Mouse (Mus musculus) limb, embryonic 11.5 days (tissue): ENCODE data around the gene Foxd3. TPM values are rescaled to one million over a fixed set of nuclear protein-coding genes. Genes with fewer than 3 reads are reported as not detected.

Source experiments
- ATAC-seq: fragments of 200-750 bp; cut with Nextera tagmentation; 2 replicates; pipeline ENCODE4 v1.8.0; 2017; ENCODE audit warnings: low read depth; ENCODE audit not compliant: insufficient number of reproducible peaks, low FRiP score, low TSS enrichment
- DNase-seq: peaks from one replicate; pipeline ENCODE4 v3.0.0-alpha.2; 2015; ENCODE audit warnings: low spot score
- H3K27ac ChIP-seq: fragments of 300-500 bp; sonication (generic); replicated peaks from 2 replicates; pipeline ENCODE4 v1.5.1; 2014; ENCODE audit warnings: low read depth, mild to moderate bottlenecking, low read length
- H3K27me3 ChIP-seq: fragments of 300-500 bp; sonication (generic); 2 replicates; pipeline ENCODE4 v1.6.1; 2014; ENCODE audit warnings: mild to moderate bottlenecking, low read length, mixed read lengths; ENCODE audit not compliant: control insufficient read depth, insufficient read depth
- H3K36me3 ChIP-seq: fragments of 300-500 bp; sonication (generic); 2 replicates; pipeline ENCODE4 v1.6.1; 2014; ENCODE audit warnings: mild to moderate bottlenecking, low read length, moderate library complexity, mixed read lengths; ENCODE audit not compliant: control insufficient read depth, insufficient read depth
- H3K4me1 ChIP-seq: fragments of 300-500 bp; sonication (generic); 2 replicates; pipeline ENCODE4 v1.6.1; 2014; ENCODE audit warnings: low read length, mixed read lengths; ENCODE audit not compliant: control insufficient read depth, insufficient read depth
- H3K4me2 ChIP-seq: fragments of 300-500 bp; sonication (generic); 2 replicates; pipeline ENCODE4 v1.6.1; 2014; ENCODE audit warnings: low read depth, mild to moderate bottlenecking, moderate library complexity; ENCODE audit not compliant: severe bottlenecking
- H3K4me3 ChIP-seq: fragments of 300-500 bp; sonication (generic); 2 replicates; pipeline ENCODE4 v1.5.1; 2014; ENCODE audit warnings: low read depth, low read length
- H3K9ac ChIP-seq: fragments of 300-500 bp; sonication (generic); 2 replicates; pipeline ENCODE4 v1.6.1; 2014; ENCODE audit warnings: mild to moderate bottlenecking, low read length
- H3K9me3 ChIP-seq: fragments of 300-500 bp; sonication (generic); 2 replicates; pipeline ENCODE4 v1.6.1; 2016; ENCODE audit warnings: low read length; ENCODE audit not compliant: control insufficient read depth
- WGBS: fragments of 180-500 bp; shearing (Covaris S2); extraction: QIAGEN DNeasy Blood & Tissue Kit; methylation state at CpG from one replicate; pipeline ENCODE4 v1.1.7; 2014; 5-methylcytosine and 5-hydroxymethylcytosine counted together
- polyA plus RNA-seq: library from polyadenylated mRNA; unstranded; fragments of >200 nt; fragmentation: Nextera tagmentation; extraction: Ambion mirVana; gene quantifications from 2 replicates; pipeline ENCODE4 v1.2.1, GENCODE M21; 2014

The Foxd3 gene
- polyA plus RNA-seq, 1 experiment from 2014 or later: 0.44 TPM

DNA sequence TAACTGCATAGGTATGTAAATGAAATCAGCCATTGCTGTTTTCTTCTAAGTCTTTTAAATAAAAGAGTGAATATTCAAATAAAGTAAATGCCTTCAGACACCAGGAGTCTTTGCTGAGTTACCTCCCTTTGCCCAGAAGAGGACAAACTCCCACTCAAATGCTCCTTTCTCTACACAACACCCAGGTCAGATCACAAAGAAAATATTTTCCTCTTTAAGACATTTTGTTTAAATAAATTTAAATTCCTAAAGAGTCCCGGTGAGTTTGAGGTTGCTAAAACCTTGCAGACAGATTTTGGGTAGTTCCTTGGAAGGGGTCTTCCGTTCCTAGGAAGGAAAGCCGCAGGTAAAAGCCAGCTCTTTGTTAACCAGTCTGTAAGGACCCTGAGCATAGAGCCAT is 14.2 kb upstream of the Foxd3 start:
- H3K9me3 ChIP-seq: no peaks in the 10 kb centered on the region
- ATAC-seq (no peak), DNase-seq (no peak)
- no peak overlapping the region for H3K4me3 ChIP-seq
- no peak overlapping the region for H3K4me2 ChIP-seq
- H3K27me3 ChIP-seq: 0 out of 2 replicates have a peak, but pooled peaks cover 2% of the 10 kb centered on the region
- H3K9ac ChIP-seq: no peak overlapping the region
- no peaks in the 10 kb centered on the region for H3K36me3 ChIP-seq
- no peak overlapping the region for H3K27ac ChIP-seq
- H3K4me1 ChIP-seq: no peaks in the 10 kb centered on the region
- 37% methylated on average over 3 of the region's 3 CpGs for WGBS

DNA sequence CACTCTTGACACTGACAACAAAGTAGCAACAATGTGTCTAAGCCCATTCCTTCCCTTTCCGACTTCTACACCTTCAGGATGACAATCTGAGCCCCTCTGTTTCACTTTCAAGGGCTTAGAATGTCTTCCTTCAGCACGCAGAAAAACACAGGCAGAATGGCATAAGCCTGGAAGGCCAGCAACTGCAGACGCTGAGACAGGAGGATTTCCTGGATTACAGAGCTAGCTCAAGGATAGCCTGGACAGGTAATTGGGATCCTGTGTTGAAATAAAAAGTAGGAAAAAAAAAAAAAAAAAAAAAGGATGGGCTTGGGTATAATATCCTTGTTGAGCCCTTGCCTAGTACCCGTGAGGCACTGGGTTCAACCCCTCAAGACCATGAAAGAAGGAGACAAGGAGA is 10.5 kb upstream of the Foxd3 start:
- no peak overlapping the region for H3K4me2 ChIP-seq
- no peak overlapping the region for H3K9ac ChIP-seq
- DNase-seq (no peak), ATAC-seq (no peak)
- peaks cover 28% of the 10 kb centered on the region for H3K27me3 ChIP-seq
- no peaks in the 10 kb centered on the region for H3K4me1 ChIP-seq
- H3K36me3 ChIP-seq: no peaks in the 10 kb centered on the region
- no peak overlapping the region for H3K4me3 ChIP-seq
- no peak overlapping the region for H3K27ac ChIP-seq
- no peaks in the 10 kb centered on the region for H3K9me3 ChIP-seq
- WGBS: 85% methylated on average over 4 of the region's 4 CpGs

GRCm38 (mm10) chr4:99650088-99650944 is 5.8 kb upstream of the Foxd3 start:
- 2% methylated on average over 44 of the region's 44 CpGs for WGBS
- Histone ChIP-seq H3K9ac (no peak overlapping the region), H3K4me1 (no peaks in the 10 kb centered on the region; the same call in 1 of the 2 replicates), H3K4me3 (no peak overlapping the region), H3K4me2 (no peak overlapping the region), H3K27me3 (peaks cover 69% of the 10 kb centered on the region), H3K27ac (no peak overlapping the region), H3K9me3 (no peaks in the 10 kb centered on the region), H3K36me3 (no peaks in the 10 kb centered on the region)
- peak; percentile 55 for DNase-seq
- ATAC-seq: no peak

DNA sequence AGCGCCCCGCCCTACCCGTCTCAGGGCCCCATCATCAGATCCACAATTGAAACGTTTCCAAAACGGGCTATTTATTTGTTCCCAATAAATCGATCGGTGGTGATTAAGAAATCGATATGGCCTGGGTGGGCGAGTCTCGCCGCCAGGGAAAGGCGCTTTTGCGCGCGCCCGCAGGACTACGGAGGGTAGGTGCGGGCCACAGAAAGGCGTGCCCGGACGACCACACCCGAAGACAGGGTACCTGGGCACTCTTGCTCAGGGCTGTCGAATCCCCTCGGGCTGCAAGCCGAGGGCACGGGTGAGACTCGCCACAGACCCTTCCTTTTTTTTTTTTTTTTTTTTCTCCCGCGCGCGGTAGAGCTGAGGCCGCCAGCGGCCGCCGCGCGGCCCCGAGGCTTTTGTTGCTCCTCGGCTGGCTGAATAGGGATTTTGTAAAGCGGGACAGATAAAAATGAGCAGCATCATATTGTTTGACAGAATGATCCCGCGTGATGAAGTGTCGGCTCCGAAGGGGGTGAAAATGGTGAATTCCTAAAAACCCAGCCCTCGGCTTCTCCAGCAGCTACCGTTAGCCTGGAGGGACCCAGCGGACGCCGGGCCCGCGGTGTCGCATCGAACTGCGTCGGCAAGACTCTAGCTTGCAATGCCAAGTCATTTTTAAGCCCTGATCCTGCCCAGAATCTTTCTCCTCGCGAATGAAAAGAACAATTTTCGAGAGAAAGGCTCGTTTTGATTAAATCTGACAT is 5.0 kb upstream of the Foxd3 start:
- Histone ChIP-seq H3K4me3 (peak overlapping the region; percentile 15; the same call in 1 of the 2 replicates), H3K27me3 (peaks cover 76% of the 10 kb centered on the region), H3K9ac (no peak overlapping the region), H3K36me3 (no peaks in the 10 kb centered on the region), H3K4me2 (peak overlapping the region; percentile 32; the same call in 1 of the 2 replicates), H3K27ac (no peak overlapping the region), H3K9me3 (no peaks in the 10 kb centered on the region), H3K4me1 (no peaks in the 10 kb centered on the region; the same call in 1 of the 2 replicates)
- 2% methylated on average over 57 of the region's 59 CpGs for WGBS
- DNase-seq (peak; percentile 76), ATAC-seq (no peak)

GRCm38 (mm10) chr4:99651823-99652450 is 4.2 kb upstream of the Foxd3 start:
- ATAC-seq: no peak
- Histone ChIP-seq H3K27ac (no peak overlapping the region), H3K4me2 (no peak overlapping the region), H3K4me1 (no peaks in the 10 kb centered on the region; the same call in 1 of the 2 replicates), H3K4me3 (no peak overlapping the region), H3K27me3 (peaks cover 84% of the 10 kb centered on the region), H3K36me3 (no peaks in the 10 kb centered on the region), H3K9ac (no peak overlapping the region), H3K9me3 (no peaks in the 10 kb centered on the region)
- WGBS: 15% methylated on average over 10 of the region's 10 CpGs
- peak; percentile 49 for DNase-seq

DNA sequence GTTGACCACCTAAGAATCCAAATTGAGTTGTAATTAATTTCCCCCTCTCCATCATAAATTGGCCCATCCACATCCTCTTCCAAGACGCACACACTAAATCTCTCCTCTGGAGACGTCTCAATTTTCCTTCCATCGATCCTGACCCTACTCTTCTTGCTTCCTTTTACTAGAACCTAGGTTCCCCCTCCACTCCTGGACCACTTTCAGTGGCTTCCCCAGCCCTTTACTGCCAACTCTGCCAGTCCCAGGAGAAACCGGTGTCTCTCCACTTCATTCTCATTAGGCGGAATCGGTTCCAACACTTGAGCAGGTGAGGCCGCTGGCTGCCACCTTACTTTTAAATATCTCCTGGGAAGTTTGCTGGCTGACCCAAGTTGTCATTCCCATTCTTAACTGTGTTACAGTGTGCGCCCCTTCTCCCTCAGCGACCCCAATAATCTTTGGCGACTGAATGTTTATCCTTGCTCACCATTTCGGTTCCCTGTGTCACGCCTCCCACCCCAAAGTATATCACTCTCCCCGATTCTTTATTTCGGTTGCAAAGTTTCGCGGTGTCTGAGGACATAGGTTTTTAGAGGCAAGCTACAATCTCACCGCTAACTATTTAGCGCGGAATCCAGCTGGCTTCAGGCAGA is 3.4 kb upstream of the Foxd3 start:
- Histone ChIP-seq H3K4me3 (no peak overlapping the region), H3K27ac (no peak overlapping the region), H3K4me2 (no peak overlapping the region), H3K36me3 (no peaks in the 10 kb centered on the region), H3K27me3 (peaks cover 91% of the 10 kb centered on the region), H3K4me1 (peaks cover 3% of the 10 kb centered on the region; the same call in 1 of the 2 replicates), H3K9me3 (no peaks in the 10 kb centered on the region), H3K9ac (no peak overlapping the region)
- WGBS: 2% methylated on average over 19 of the region's 19 CpGs
- ATAC-seq (no peak), DNase-seq (no peak)

GRCm38 (mm10) chr4:99653216-99653607 is 2.9 kb upstream of the Foxd3 start:
- no peak overlapping the region for H3K27ac ChIP-seq
- peak; percentile 66 for DNase-seq
- no peak overlapping the region for H3K4me2 ChIP-seq
- peaks cover 3% of the 10 kb centered on the region; the same call in 1 of the 2 replicates for H3K4me1 ChIP-seq
- H3K36me3 ChIP-seq: no peaks in the 10 kb centered on the region
- no peaks in the 10 kb centered on the region for H3K9me3 ChIP-seq
- ATAC-seq: no peak
- H3K27me3 ChIP-seq: peaks cover 94% of the 10 kb centered on the region
- under 1% methylated on average over 25 of the region's 25 CpGs for WGBS
- no peak overlapping the region for H3K9ac ChIP-seq
- H3K4me3 ChIP-seq: no peak overlapping the region
